Mouse (Mus musculus) E14TG2a.4 (cell line): ENCODE data around the gene L3mbtl3.

Experiments
- CTCF ChIP-seq: conservative IDR thresholded peaks from 2 replicates; pipeline ENCODE4 v1.5.1; 2014; ENCODE audit warnings: low read length
- POU5F1 ChIP-seq: IDR thresholded peaks from 2 replicates; pipeline ENCODE4 v1.6.1; 2014; ENCODE audit warnings: low read length, borderline replicate concordance

- no peak for TF ChIP-seq CTCF
- TF ChIP-seq POU5F1: no peak
Observed at GRCm38 (mm10) chr10:26421168-26421567, 45.4 kb upstream of the L3mbtl3 start.
